Mouse (Mus musculus): ENCODE measurements at regions not wholly inside any gene's neighbourhood (a gene's known extent, or its start where the extent isn't known, plus 50 kb on each side); places are given as distances from the start of the nearest gene placed in this dataset.

DNA sequence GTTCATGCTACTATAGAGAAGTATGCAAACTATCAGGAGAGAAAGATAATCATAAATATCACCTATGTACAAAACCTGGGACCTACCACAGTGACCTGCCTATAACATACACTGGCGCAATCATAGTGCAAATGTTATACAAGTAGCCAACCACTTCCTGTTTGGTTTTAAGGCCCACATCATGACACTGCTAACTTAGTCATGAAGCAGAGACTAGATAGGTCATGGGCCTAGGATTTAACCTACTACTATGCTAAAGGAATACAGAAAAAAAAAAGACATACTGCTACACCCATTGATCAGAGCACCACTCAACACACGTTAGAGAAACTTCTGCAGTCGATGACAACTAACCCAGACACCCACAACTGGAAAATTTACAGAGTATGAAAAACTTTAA lies 498.6 kb upstream of the Acvr2a start:
- no peak overlapping the region for H3K27ac ChIP-seq (ENCODE audit: low read depth, low read length)
- over 99% methylated on average over 3 of the region's 3 CpGs for WGBS
- no peak overlapping the region for H3K4me2 ChIP-seq (replicated peaks; ENCODE audit: low read depth)
- H3K27me3 ChIP-seq (replicated peaks; ENCODE audit: control insufficient read depth, insufficient read depth, low read length): no peaks in the 10 kb centered on the region
- H3K4me1 ChIP-seq (replicated peaks; ENCODE audit: control insufficient read depth, insufficient read depth, low read length): no peaks in the 10 kb centered on the region
- TF ChIP-seq CTCF (IDR thresholded peaks at IDR 0.05; ENCODE audit: low read depth): no peak
- H3K9ac ChIP-seq (ENCODE audit: low read depth, low read length): no peak overlapping the region
- no peak overlapping the region for H3K4me3 ChIP-seq (ENCODE audit: low read depth, low read length)
- no peaks in the 10 kb centered on the region for H3K36me3 ChIP-seq (ENCODE audit: control insufficient read depth, insufficient read depth)
- H3K9me3 ChIP-seq (ENCODE audit: control insufficient read depth): no peaks in the 10 kb centered on the region
- ATAC-seq: no peak

GRCm38 (mm10) chr2:48316180-48316889 lies 497.6 kb upstream of the Acvr2a start:
- no peaks in the 10 kb centered on the region for H3K36me3 ChIP-seq (ENCODE audit: control insufficient read depth, insufficient read depth)
- no peak overlapping the region for H3K27ac ChIP-seq (ENCODE audit: low read depth, low read length)
- 79% methylated on average over 8 of the region's 8 CpGs for WGBS
- no peaks in the 10 kb centered on the region for H3K27me3 ChIP-seq (replicated peaks; ENCODE audit: control insufficient read depth, insufficient read depth, low read length)
- H3K9me3 ChIP-seq (ENCODE audit: control insufficient read depth): no peaks in the 10 kb centered on the region
- H3K4me3 ChIP-seq (ENCODE audit: low read depth, low read length): no peak overlapping the region
- no peaks in the 10 kb centered on the region for H3K4me1 ChIP-seq (replicated peaks; ENCODE audit: control insufficient read depth, insufficient read depth, low read length)
- no peak for ATAC-seq
- no peak overlapping the region for H3K4me2 ChIP-seq (replicated peaks; ENCODE audit: low read depth)
- no peak for TF ChIP-seq CTCF (IDR thresholded peaks at IDR 0.05; ENCODE audit: low read depth)
- H3K9ac ChIP-seq (ENCODE audit: low read depth, low read length): no peak overlapping the region

- H3K9ac ChIP-seq (ENCODE audit: low read depth, low read length): no peak overlapping the region
- H3K4me1 ChIP-seq (replicated peaks; ENCODE audit: control insufficient read depth, insufficient read depth, low read length): no peaks in the 10 kb centered on the region
- WGBS: 72% methylated on average over 7 of the region's 7 CpGs
- no peaks in the 10 kb centered on the region for H3K36me3 ChIP-seq (ENCODE audit: control insufficient read depth, insufficient read depth)
- H3K27ac ChIP-seq (ENCODE audit: low read depth, low read length): no peak overlapping the region
- no peak overlapping the region for H3K4me2 ChIP-seq (replicated peaks; ENCODE audit: low read depth)
- no peak for ATAC-seq
- no peaks in the 10 kb centered on the region for H3K27me3 ChIP-seq (replicated peaks; ENCODE audit: control insufficient read depth, insufficient read depth, low read length)
- no peak overlapping the region for H3K4me3 ChIP-seq (ENCODE audit: low read depth, low read length)
- no peak for TF ChIP-seq CTCF (IDR thresholded peaks at IDR 0.05; ENCODE audit: low read depth)
- H3K9me3 ChIP-seq (ENCODE audit: control insufficient read depth): no peaks in the 10 kb centered on the region
These were observed 496.1 kb upstream of the Acvr2a start for GRCm38 (mm10) chr2:48317821-48318220.

- WGBS: 26% methylated on average over 8 of the region's 8 CpGs
- Histone ChIP-seq H3K27ac (ENCODE audit: low read depth, low read length) (no peak overlapping the region), H3K4me1 (replicated peaks; ENCODE audit: control insufficient read depth, insufficient read depth, low read length) (no peaks in the 10 kb centered on the region), H3K36me3 (ENCODE audit: control insufficient read depth, insufficient read depth) (no peaks in the 10 kb centered on the region), H3K9me3 (ENCODE audit: control insufficient read depth) (no peaks in the 10 kb centered on the region), H3K4me2 (replicated peaks; ENCODE audit: low read depth) (no peak overlapping the region), H3K9ac (ENCODE audit: low read depth, low read length) (no peak overlapping the region), H3K27me3 (replicated peaks; ENCODE audit: control insufficient read depth, insufficient read depth, low read length) (no peaks in the 10 kb centered on the region), H3K4me3 (ENCODE audit: low read depth, low read length) (no peak overlapping the region)
- TF ChIP-seq CTCF (IDR thresholded peaks at IDR 0.05; ENCODE audit: low read depth): no peak
- no peak for ATAC-seq
These were observed 495.4 kb upstream of the Acvr2a start for GRCm38 (mm10) chr2:48318384-48319030.

DNA sequence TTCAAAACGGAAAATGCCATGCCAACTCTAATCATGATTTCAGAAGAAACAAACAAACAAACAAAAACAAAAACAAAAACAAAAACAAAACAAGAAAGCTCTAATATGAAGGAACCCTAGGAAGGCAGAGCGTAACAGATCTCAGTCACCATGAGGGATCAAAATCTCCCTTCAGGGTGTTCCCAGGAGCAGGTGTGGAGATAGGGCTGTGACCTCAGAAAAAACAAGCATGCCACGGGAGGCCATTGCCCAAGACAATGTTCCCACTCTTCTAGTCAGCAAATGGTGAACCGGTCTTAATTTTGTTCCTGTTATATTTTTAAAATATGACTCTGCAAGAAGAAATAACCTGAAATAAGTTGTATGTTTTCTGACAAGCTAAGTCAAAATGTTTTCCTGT lies 492.4 kb upstream of the Acvr2a start:
- WGBS: 89% methylated on average over 4 of the region's 4 CpGs
- no peak overlapping the region for H3K4me3 ChIP-seq (ENCODE audit: low read depth, low read length)
- TF ChIP-seq CTCF (IDR thresholded peaks at IDR 0.05; ENCODE audit: low read depth): no peak
- H3K27ac ChIP-seq (ENCODE audit: low read depth, low read length): no peak overlapping the region
- H3K9me3 ChIP-seq (ENCODE audit: control insufficient read depth): no peaks in the 10 kb centered on the region
- H3K4me1 ChIP-seq (replicated peaks; ENCODE audit: control insufficient read depth, insufficient read depth, low read length): no peaks in the 10 kb centered on the region
- H3K36me3 ChIP-seq (ENCODE audit: control insufficient read depth, insufficient read depth): no peaks in the 10 kb centered on the region
- H3K27me3 ChIP-seq (replicated peaks; ENCODE audit: control insufficient read depth, insufficient read depth, low read length): no peaks in the 10 kb centered on the region
- no peak overlapping the region for H3K4me2 ChIP-seq (replicated peaks; ENCODE audit: low read depth)
- H3K9ac ChIP-seq (ENCODE audit: low read depth, low read length): no peak overlapping the region
- ATAC-seq: no peak

DNA sequence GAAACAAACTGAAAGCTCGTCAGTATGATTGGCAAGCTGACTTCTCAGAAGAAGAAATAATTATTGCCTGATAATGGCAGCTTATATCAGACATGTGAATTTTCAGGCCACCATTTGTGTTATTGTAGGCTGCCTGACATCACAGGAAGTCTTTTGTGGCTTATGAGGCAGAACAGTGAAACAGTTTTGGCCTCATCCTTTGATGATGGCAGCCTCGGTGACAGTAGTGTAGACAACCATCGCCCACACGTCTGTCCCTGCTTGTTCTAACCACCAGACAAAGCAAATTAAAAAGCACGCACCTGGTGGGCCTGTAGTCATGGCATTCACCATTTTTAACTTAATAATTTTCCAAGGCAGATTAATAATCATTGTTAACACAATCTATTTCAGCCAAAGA lies 491.6 kb upstream of the Acvr2a start:
- TF ChIP-seq CTCF (IDR thresholded peaks at IDR 0.05; ENCODE audit: low read depth): no peak
- Histone ChIP-seq H3K9ac (ENCODE audit: low read depth, low read length) (no peak overlapping the region), H3K4me3 (ENCODE audit: low read depth, low read length) (no peak overlapping the region), H3K4me1 (replicated peaks; ENCODE audit: control insufficient read depth, insufficient read depth, low read length) (no peaks in the 10 kb centered on the region), H3K36me3 (ENCODE audit: control insufficient read depth, insufficient read depth) (no peaks in the 10 kb centered on the region), H3K9me3 (ENCODE audit: control insufficient read depth) (no peaks in the 10 kb centered on the region), H3K27me3 (replicated peaks; ENCODE audit: control insufficient read depth, insufficient read depth, low read length) (no peaks in the 10 kb centered on the region), H3K4me2 (replicated peaks; ENCODE audit: low read depth) (no peak overlapping the region), H3K27ac (ENCODE audit: low read depth, low read length) (no peak overlapping the region)
- no peak for ATAC-seq
- 90% methylated on average over 5 of the region's 5 CpGs for WGBS
